Mouse (Mus musculus) olfactory bulb, adult 2 months (tissue): Measurements from ENCODE around the gene Dqx1.

Experiments used
- CTCF ChIP-seq: fragments of 200-500 bp; IDR thresholded peaks from 2 replicates; pipeline ENCODE4 v1.5.1; 2012; ENCODE audit warnings: low read depth, mild to moderate bottlenecking, low read length, moderate library complexity; ENCODE audit not compliant: insufficient read depth
- POLR2A ChIP-seq: fragments of 200-500 bp; IDR thresholded peaks from 2 replicates; pipeline ENCODE4 v1.6.1; 2012; ENCODE audit warnings: mild to moderate bottlenecking, low read depth, low read length, moderate library complexity; ENCODE audit not compliant: insufficient read depth

DNA sequence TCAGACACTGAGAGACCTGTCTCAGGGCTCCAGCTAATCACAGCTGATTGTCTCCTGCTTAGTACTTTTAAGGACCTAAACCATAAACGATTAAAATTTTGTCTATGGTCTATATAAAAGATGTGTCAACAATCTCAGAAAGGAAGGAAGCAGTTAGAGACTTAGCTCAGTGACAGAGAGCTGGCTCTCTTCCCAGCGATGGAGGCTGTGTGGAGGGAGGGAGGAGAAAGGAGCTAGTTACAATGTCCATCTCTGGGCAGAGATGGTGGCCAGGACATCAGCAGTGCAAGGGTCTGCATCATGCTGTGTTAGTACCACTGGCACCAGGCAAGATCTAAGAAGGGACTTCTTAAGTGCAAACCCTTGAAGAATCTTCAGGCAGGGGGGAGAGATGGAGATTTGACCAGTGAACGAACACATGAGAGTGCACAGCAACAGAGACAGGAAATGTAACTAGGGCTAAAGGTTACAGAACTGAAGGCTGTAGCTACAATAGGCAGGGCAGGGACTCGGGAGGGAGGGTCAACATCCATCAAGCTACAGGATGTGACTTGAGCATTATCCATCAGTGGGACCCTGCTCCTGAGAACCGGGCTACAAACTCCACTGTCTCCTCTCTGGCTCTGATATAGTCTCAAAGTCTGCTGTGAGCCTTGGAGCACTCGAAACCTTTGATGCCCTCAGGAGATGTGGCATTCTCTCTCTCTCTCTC lies 34.9 kb downstream of the Dqx1 start:
- TF ChIP-seq CTCF (no peak), POLR2A (no peak)
